Mouse (Mus musculus) adrenal gland, adult 8-10 months (tissue): ENCODE measurements at regions not wholly inside any gene's neighbourhood (a gene's known extent, or its start where the extent isn't known, plus 50 kb on each side); places are given as distances from the start of the nearest gene placed in this dataset.

Source experiments
- DNase-seq: peaks from one replicate; pipeline ENCODE4 v3.0.0; 2022

DNA sequence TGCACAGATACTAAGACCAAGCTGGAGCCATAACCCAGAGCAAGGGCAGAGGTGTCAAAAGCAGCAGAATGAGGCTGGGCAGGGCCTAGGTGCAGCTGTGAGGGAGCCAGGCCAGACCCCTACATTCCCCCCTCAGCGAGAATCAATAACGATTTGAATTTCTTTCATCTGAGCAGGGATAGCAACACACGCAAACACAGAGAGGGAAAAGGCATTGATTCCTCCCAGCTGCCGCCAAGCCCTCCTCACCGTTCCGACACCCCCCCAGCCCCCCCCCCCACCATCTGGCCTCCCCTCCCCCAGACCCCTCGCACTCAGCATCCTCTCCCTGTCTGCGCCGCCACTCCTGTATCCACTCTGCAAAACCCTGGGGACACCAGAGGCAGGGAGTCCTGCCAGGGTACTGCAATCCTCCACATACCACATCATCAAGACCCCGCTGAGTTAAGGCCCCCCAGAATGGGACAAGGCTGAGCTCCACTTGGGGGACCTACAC is 166.9 kb downstream of the 3100002H09Rik start:
- DNase-seq, result no peak

DNA sequence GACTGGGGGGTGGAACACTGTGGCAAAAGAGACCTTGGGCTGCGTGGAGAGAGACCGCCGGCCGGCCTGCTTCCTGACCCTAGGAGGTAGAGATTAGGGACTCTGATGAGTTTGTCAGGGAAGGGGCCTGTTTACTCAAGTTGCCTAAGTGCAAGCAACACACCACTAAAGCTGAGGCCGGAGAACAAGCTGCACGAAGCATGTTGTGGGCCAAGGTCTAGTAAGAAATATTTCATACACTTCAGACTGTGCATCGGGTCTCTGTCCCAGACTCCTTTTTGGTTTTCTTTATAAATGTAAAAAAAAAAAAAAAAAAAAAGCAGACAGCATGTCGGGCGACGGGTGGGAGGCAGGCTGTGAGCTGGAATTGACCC is 167.5 kb downstream of the 3100002H09Rik start:
- no peak for DNase-seq

DNA sequence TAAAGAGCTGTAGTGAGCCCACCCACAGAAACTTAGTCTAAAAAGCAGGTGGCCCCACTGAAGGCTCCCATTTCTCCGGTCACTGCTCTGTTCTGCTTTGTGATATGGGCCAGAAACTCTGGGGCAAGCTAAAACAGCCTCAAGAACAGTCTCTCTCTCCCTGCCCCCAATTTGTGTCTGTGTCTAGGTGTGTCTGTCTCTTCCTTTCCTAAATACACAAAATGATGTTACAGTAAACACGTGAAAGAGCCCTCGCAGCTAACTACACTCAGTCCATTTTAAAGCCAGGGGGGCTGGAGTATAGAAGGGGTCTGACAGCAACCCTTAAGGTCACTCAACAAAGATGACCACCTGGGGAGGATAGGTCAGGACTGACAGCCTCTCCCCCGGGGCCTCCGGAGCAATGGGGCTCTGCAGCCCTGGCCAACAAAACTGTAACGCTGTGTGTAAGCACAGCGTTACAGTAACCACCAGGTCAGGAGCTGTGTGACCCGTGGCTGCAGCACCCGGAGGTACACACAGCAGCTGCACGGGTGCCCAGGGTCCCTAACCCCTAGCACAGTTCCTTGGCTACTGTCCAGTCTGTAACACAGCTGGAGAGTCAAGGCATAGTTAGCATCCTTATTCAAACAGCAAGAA is 168.0 kb downstream of the 3100002H09Rik start:
- no peak for DNase-seq

GRCm38 (mm10) chr4:124441737-124442487 is 168.7 kb downstream of the 3100002H09Rik start:
- no peak for DNase-seq

- no peak for DNase-seq
These were observed 175.6 kb downstream of the 3100002H09Rik start for GRCm38 (mm10) chr4:124435040-124435434.

GRCm38 (mm10) chr4:124434059-124435039 is 176.3 kb downstream of the 3100002H09Rik start:
- no peak for DNase-seq

DNA sequence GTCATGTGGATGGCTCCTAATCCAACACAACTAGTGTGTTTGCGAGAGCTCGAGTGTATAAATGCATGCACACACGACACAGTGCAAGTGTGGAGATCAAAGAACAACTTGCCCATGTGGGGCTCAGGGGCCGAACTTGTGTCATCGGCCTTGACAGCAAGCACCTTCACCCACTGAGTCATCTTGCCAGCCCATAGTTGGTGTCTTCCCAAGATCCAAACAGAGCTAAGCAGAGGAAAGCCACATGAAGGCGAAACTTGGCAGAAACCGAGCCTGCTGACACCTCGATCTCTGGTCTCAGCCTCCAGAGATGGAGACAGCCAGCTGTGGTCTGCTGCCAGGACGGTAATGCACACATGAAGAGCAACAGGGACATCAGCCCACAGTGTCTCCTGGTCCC is 177.1 kb downstream of the 3100002H09Rik start:
- peak; percentile 17 for DNase-seq

- DNase-seq, result no peak
These were observed 179.4 kb downstream of the 3100002H09Rik start for GRCm38 (mm10) chr4:124431193-124431592.

- no peak for DNase-seq
These were observed 181.8 kb downstream of the 3100002H09Rik start for GRCm38 (mm10) chr4:124428844-124429243.

GRCm38 (mm10) chr4:124422406-124422805 is 188.2 kb downstream of the 3100002H09Rik start:
- no peak for DNase-seq

DNA sequence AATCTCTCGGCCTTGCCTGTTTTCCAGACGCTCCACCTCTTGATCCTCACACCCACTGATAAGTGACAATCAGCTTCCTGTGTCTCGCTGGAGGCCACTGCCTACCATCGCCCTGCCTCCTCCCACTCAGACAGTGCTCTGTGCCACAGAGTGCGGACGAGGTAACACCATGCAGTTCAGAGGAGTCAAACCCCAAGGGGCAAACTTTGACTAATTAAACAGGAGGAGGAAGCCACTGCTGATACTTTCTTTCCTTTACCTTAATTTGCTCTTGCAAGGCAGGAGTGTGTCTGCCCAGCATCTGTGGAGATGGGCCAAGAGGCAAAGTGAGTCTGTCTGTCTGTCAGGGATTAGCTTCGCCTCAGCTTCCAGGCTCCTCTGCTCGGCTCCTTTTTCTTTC is 192.2 kb downstream of the 3100002H09Rik start:
- DNase-seq, result no peak

DNA sequence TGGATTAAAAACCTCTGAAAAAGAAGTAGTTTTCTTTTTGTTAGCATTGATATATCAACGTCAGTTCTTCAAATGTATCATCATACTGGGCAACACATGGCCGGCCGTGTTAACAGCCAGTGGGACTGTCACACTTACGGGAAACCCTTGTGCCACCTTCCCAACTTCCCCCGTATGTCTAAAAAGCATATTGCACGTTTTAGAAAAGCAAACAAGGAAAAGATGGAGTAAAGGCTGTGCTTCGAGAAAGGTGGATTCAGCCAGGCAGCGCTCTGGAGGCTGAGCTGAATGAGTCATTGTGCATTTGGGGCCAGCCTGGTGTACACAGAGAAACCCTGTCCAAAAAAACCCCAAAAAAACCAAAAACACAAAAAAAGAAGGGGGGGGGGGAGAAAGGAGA is 193.4 kb downstream of the 3100002H09Rik start:
- DNase-seq, result no peak

DNA sequence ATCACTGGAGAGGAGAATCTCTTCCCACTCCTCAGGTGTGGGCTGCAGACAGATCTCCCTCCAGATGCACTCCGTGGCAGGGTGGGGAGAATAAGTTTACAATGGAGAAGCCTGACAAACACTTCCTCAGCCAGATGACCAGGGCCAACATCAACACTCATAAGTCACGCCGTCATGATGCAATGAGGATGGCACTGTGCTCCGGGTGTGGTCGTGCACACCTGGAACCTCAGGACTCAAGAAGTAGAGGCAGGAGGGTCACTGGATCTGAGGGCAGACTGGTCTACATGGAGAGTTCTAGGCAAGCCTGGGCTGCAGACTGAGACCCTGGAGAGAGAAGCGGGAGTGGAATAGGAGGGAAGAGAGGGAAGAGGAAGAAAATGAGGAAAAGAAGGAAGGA is 194.3 kb downstream of the 3100002H09Rik start:
- DNase-seq, result no peak

- no peak for DNase-seq
These were observed 196.2 kb downstream of the 3100002H09Rik start for GRCm38 (mm10) chr4:124414386-124414785.

GRCm38 (mm10) chr4:124409279-124409678 is 201.3 kb downstream of the 3100002H09Rik start:
- no peak for DNase-seq

DNA sequence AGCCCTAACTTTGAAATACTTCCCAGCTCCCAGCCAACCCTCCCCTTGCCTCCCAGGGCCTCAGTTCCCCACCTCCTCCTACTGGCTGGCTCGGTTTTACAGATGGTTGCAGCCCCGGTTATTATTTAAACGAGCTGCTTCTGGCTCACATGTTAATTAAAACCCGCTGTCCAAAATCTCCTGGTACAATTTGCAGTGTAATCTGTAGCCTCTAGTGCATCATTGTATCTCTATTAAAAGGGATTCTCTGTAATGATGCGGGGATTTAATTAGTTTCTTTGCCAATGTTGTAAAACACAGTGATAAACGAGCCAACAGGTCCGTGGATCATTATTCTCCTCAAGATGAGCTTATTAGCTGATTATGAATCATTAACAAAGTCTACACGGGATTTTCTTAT is 208.5 kb downstream of the 3100002H09Rik start:
- DNase-seq, result no peak

GRCm38 (mm10) chr4:124400741-124401140 is 209.9 kb downstream of the 3100002H09Rik start:
- no peak for DNase-seq

DNA sequence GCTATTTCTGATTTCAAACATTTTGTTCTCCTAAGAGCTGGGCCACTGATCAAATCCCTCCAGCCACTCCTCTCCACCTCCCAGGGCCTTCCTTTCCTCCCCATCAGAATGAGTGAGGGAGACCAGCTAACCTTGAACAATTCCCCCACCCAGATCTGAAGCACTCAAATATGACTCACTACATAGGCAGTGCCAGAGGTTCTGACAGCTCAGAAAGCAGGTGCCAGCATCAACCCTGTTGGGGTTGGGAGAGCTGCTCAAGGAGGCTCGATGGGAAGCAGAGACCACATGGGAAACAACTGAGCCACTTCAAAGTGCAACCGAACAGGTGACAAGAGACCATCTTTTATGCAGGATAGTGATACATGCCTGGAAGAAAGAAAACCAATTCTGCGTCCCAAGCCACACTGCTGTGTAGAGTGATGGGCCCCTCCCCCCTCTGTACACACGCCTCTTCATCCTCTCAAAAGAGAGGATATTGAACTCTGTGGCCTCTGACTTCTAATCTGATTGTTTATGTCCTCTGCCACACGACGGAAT is 210.4 kb downstream of the 3100002H09Rik start:
- peak; percentile 12 for DNase-seq

DNA sequence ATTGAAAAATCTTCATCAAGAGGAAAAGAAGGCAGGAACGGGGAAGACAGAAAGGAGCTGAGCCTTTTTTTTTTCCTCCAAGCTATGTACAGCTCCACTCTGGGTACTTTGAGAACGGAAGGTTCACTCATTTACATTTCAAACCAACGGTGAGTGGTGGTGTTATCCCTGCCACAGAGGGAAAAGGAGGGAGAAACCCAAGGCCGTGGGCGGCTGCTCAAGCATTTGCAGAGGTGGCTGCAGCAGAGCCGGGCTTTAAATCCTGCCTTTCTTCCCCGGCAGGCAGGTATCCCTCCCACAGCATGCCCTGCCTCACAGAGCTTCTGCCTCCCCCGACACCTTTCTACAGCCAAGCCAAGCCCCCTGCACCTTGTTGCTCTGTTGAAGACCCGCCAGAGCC is 212.2 kb downstream of the 3100002H09Rik start:
- no peak for DNase-seq

DNA sequence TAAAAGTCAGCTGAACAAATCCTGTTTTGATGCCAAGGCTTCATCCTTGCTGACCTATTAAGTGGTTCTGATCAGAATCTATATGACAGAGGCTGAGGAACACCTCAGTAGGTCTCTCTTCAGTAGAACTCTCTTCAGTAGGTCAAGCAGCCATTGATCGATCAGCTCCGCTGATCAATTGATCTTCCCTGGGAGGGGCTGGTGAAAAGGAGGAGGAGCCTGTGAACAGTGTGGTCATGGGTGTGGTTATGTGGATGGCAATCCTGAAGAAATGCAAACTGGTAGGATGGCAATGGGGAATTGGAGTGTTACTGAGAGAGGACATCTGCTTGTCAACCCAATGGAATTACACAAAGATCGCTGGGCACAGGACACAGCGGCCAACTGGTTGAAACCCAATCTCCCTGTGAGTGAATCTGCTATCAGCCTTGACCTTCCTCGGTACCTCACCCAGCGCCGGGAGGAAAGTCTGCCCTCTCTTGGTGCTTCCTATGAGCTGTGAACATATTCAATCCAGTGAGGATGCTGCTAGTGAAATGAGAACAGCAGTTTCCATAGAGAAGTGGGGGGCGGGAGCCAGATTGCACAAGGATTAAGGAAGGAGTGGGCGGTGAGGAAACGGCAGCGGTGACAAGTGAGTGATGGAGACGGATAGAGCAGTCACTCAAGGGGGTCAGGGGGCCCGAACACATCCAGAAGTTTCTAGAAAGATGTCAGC is 213.9 kb downstream of the 3100002H09Rik start:
- DNase-seq, result no peak

DNA sequence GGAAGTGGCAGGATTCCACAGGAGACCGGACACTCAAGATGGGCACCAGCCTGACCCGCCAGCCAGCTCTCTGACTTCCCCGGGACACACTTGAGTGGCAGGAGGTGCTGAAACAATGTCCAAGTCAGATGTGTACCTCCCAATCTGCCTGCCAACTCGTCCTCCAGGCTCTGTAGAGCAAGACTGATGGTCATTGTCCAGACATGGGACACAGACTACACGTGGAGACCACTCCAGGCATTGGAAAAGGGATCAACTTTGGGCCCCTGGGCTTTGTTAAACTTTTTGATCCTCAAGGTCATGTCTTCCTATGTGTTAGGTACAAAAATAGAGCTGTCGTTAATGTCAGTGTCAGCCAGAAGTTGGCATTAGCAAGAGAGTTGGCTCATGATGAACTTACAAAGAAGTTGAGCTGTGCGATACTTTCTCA is 214.6 kb downstream of the 3100002H09Rik start:
- DNase-seq, result no peak
